Mouse (Mus musculus): Measurements from ENCODE around the gene Khdrbs1. TPM values are rescaled to one million over a fixed set of nuclear protein-coding genes. Genes with fewer than 3 reads are reported as not detected.

Gene Khdrbs1
- polyA plus RNA-seq (2021; fragmentation: Nextera tagmentation): 22.8 and 56.9 TPM in 2 replicates
- long read RNA-seq, experiment 1, transcript Khdrbs1-201 (9 exons, 3,738 nt): major isoform, 245 of 280 reads
- long read RNA-seq, experiment 1, transcript Khdrbs1-202 (12 exons, 2,600 nt): minor isoform, 6 of 280 reads
- long read RNA-seq, experiment 1, partial matches to known transcripts: 14 of 280 reads
- long read RNA-seq, experiment 1, other reads (novel, unspliced or antisense): 15 of 280 reads
- long read RNA-seq, experiment 2, transcript Khdrbs1-201 (9 exons, 3,738 nt): major isoform, 29 of 66 reads
- long read RNA-seq, experiment 2, partial matches to known transcripts: 15 of 66 reads
- long read RNA-seq, experiment 2, other reads (novel, unspliced or antisense): 19 of 66 reads

GRCm38 (mm10) chr4:129742232-129743009 lies at the start of gene Khdrbs1:
Khdrbs1 (minus strand) TSS chr4:129742303.

GRCm38 (mm10) chr4:129696158-129696985 lies 45.7 kb downstream of the Khdrbs1 start, which contains the start of gene Tmem39b:
Tmem39b (minus strand) TSS chr4:129696838.

GRCm38 (mm10) chr4:129672083-129672877 lies 69.8 kb downstream of the Khdrbs1 start, which contains the start of gene Kpna6:
Kpna6 (minus strand) TSS chr4:129672767.

Other genes starting within 250 kb of the Khdrbs1 start
- gene Marcksl1, start 228.7 kb downstream of the Khdrbs1 start, polyA plus RNA-seq (2021; fragmentation: Nextera tagmentation): 21.0 and 51.8 TPM in 2 replicates
- 14.8 and 17.3 TPM in 2 replicates for gene Hdac1, start 199.6 kb downstream of the Khdrbs1 start, polyA plus RNA-seq (2021; fragmentation: Nextera tagmentation)
- gene Lck, start 168.7 kb downstream of the Khdrbs1 start, polyA plus RNA-seq (2021; fragmentation: Nextera tagmentation): 1.9 and 2.3 TPM in 2 replicates
- 1.2 and 2.0 TPM in 2 replicates for gene Fam167b, start 163.8 kb downstream of the Khdrbs1 start, polyA plus RNA-seq (2021; fragmentation: Nextera tagmentation)
- gene Eif3i, start 141.7 kb downstream of the Khdrbs1 start, polyA plus RNA-seq (2021; fragmentation: Nextera tagmentation): 253 and 304 TPM in 2 replicates
- gene Tmem234, start 141.6 kb downstream of the Khdrbs1 start, polyA plus RNA-seq (2021; fragmentation: Nextera tagmentation): 192 and 235 TPM in 2 replicates
- gene Dcdc2b, start 128.0 kb downstream of the Khdrbs1 start, polyA plus RNA-seq (2021; fragmentation: Nextera tagmentation): 3.3 and 4.0 TPM in 2 replicates
- 28.3 and 34.4 TPM in 2 replicates for gene Iqcc, start 123.2 kb downstream of the Khdrbs1 start, polyA plus RNA-seq (2021; fragmentation: Nextera tagmentation)
- 30.0 and 36.6 TPM in 2 replicates for gene Ccdc28b, start 118.4 kb downstream of the Khdrbs1 start, polyA plus RNA-seq (2021; fragmentation: Nextera tagmentation)
- gene Txlna, start 101.2 kb downstream of the Khdrbs1 start, polyA plus RNA-seq (2021; fragmentation: Nextera tagmentation): 15.0 and 16.5 TPM in 2 replicates
- 8.9 and 10.7 TPM in 2 replicates for gene Kpna6, start 69.5 kb downstream of the Khdrbs1 start, polyA plus RNA-seq (2021; fragmentation: Nextera tagmentation)
- gene Tmem39b, start 45.5 kb downstream of the Khdrbs1 start, polyA plus RNA-seq (2021; fragmentation: Nextera tagmentation): 6.0 and 13.0 TPM in 2 replicates
- 125 and 264 TPM in 2 replicates for gene Ptp4a2, start 68.9 kb upstream of the Khdrbs1 start, polyA plus RNA-seq (2021; fragmentation: Nextera tagmentation)
- 0.06 and 0.09 TPM in 2 replicates for gene Spocd1, start 186.9 kb upstream of the Khdrbs1 start, polyA plus RNA-seq (2021; fragmentation: Nextera tagmentation)
- 32.7 and 39.6 TPM in 2 replicates for gene Adgrb2, start 242.6 kb upstream of the Khdrbs1 start, polyA plus RNA-seq (2021; fragmentation: Nextera tagmentation)